Mouse (Mus musculus): ENCODE measurements at regions not wholly inside any gene's neighbourhood (a gene's known extent, or its start where the extent isn't known, plus 50 kb on each side); places are given as distances from the start of the nearest gene placed in this dataset.

GRCm38 (mm10) chr7:36940611-36941010 is 242.7 kb downstream of the Tshz3 start:
- no peak for DNase-seq (ENCODE audit: low spot score)

GRCm38 (mm10) chr7:36945024-36945815 is 247.3 kb downstream of the Tshz3 start:
- DNase-seq (ENCODE audit: low spot score): no peak

- DNase-seq (ENCODE audit: low spot score): no peak
These were observed 251.6 kb downstream of the Tshz3 start for GRCm38 (mm10) chr7:36949511-36949910.

- DNase-seq (ENCODE audit: low spot score): no peak
These were observed 257.5 kb downstream of the Tshz3 start for GRCm38 (mm10) chr7:36955376-36955775.

GRCm38 (mm10) chr7:36958255-36958654 is 260.3 kb downstream of the Tshz3 start:
- no peak for DNase-seq (ENCODE audit: low spot score)

- no peak for DNase-seq (ENCODE audit: low spot score)
These were observed 273.9 kb downstream of the Tshz3 start for GRCm38 (mm10) chr7:36971772-36972171.

- DNase-seq (ENCODE audit: low spot score): no peak
These were observed 275.9 kb downstream of the Tshz3 start for GRCm38 (mm10) chr7:36973654-36974320.

- no peak for DNase-seq (ENCODE audit: low spot score)
These were observed 276.7 kb downstream of the Tshz3 start for GRCm38 (mm10) chr7:36974573-36974972.

- no peak for DNase-seq (ENCODE audit: low spot score)
These were observed 277.6 kb downstream of the Tshz3 start for GRCm38 (mm10) chr7:36975475-36975874.

- no peak for DNase-seq (ENCODE audit: low spot score)
These were observed 279.9 kb downstream of the Tshz3 start for GRCm38 (mm10) chr7:36977819-36978218.

- DNase-seq (ENCODE audit: low spot score): no peak
These were observed 291.5 kb downstream of the Tshz3 start for GRCm38 (mm10) chr7:36989380-36989779.

- no peak for DNase-seq (ENCODE audit: low spot score)
These were observed 306.7 kb downstream of the Tshz3 start for GRCm38 (mm10) chr7:37004601-37005000.

GRCm38 (mm10) chr7:37005701-37006100 is 307.8 kb downstream of the Tshz3 start:
- DNase-seq (ENCODE audit: low spot score): no peak

- no peak for DNase-seq (ENCODE audit: low spot score)
These were observed 309.0 kb downstream of the Tshz3 start for GRCm38 (mm10) chr7:37006921-37007320.

- no peak for DNase-seq (ENCODE audit: low spot score)
These were observed 313.3 kb downstream of the Tshz3 start for GRCm38 (mm10) chr7:37011180-37011754.

- DNase-seq (ENCODE audit: low spot score): no peak
These were observed 322.2 kb downstream of the Tshz3 start for GRCm38 (mm10) chr7:37020078-37020477.

- no peak for DNase-seq (ENCODE audit: low spot score)
These were observed 326.6 kb downstream of the Tshz3 start for GRCm38 (mm10) chr7:37024501-37025025.

- no peak for DNase-seq (ENCODE audit: low spot score)
These were observed 366.9 kb downstream of the Tshz3 start for GRCm38 (mm10) chr7:37064582-37065458.

- no peak for DNase-seq (ENCODE audit: low spot score)
These were observed 379.8 kb downstream of the Tshz3 start for GRCm38 (mm10) chr7:37077698-37078097.

- DNase-seq (ENCODE audit: low spot score): no peak
These were observed 380.2 kb downstream of the Tshz3 start for GRCm38 (mm10) chr7:37078140-37078539.

- no peak for DNase-seq (ENCODE audit: low spot score)
These were observed 391.8 kb downstream of the Tshz3 start for GRCm38 (mm10) chr7:37089726-37090125.

GRCm38 (mm10) chr7:37092572-37092971 is 394.7 kb downstream of the Tshz3 start:
- no peak for DNase-seq (ENCODE audit: low spot score)
